Mouse (Mus musculus): ENCODE data around the gene Limch1. TPM values are rescaled to one million over a fixed set of nuclear protein-coding genes. Genes with fewer than 3 reads are reported as not detected.

The Limch1 gene
- polyA plus RNA-seq, 1 experiment from 2014 or later, result 38.2 TPM

DNA sequence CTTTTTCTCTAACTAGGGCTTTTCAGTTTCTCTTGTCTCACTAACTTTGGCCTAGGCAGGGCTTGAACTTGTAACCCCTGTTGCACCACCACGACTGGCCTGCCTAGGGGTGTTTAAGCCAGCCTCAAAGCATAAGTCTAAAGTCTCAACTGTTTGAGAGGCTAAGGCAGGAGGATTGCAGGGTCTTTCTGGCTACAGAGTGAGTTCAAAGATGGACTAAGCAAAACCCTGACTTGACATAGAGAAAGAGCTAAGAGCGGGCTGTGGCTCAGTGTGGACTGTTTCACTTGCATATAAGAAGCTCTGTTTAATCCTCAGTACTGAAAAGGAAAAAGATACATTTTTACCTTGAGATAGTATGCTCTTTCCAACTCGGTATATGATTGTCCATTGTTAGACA is 268.3 kb downstream of the Limch1 start:
- Histone ChIP-seq H3K4me2 (no peak overlapping the region), H3K4me1 (no peaks in the 10 kb centered on the region), H3K9me3 (no peaks in the 10 kb centered on the region), H3K9ac (no peak overlapping the region), H3K27me3 (no peaks in the 10 kb centered on the region), H3K27ac (no peak overlapping the region), H3K36me3 (replicated peaks) (peaks cover 7% of the 10 kb centered on the region), H3K4me3 (replicated peaks) (no peak overlapping the region)
- WGBS, result 75% methylated on average over 3 of the region's 3 CpGs
- ATAC-seq (ENCODE audit: low FRiP score), result no peak

DNA sequence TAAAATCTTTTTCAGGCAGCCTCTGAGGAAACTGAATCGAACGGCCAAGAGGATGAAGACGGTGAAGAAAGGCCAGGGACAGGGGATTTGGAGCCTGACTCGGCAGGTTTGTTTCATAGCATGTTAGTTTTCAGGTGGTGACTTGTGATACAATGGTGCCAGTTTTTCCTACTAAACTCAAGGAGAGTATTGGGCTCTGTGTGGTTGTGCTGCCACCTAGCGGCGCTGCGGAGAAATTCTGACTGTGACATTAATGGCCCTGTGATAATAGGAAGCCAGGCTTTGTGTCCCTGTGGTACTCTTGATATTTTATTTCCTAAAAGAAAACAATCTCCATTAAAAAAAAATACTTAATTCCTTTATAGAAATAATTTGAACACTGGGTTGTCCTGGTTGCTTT is 270.8 kb downstream of the Limch1 start:
- Histone ChIP-seq H3K4me1 (no peaks in the 10 kb centered on the region), H3K9me3 (no peaks in the 10 kb centered on the region), H3K4me3 (replicated peaks) (no peak overlapping the region), H3K4me2 (no peak overlapping the region), H3K9ac (no peak overlapping the region), H3K27me3 (no peaks in the 10 kb centered on the region), H3K27ac (no peak overlapping the region), H3K36me3 (replicated peaks) (no peaks in the 10 kb centered on the region; the same call in none of the 2 replicates)
- whole genome bisulfite sequencing, result 11% methylated on average over 7 of the region's 7 CpGs
- peak; percentile 74 for ATAC-seq (ENCODE audit: low FRiP score)

DNA sequence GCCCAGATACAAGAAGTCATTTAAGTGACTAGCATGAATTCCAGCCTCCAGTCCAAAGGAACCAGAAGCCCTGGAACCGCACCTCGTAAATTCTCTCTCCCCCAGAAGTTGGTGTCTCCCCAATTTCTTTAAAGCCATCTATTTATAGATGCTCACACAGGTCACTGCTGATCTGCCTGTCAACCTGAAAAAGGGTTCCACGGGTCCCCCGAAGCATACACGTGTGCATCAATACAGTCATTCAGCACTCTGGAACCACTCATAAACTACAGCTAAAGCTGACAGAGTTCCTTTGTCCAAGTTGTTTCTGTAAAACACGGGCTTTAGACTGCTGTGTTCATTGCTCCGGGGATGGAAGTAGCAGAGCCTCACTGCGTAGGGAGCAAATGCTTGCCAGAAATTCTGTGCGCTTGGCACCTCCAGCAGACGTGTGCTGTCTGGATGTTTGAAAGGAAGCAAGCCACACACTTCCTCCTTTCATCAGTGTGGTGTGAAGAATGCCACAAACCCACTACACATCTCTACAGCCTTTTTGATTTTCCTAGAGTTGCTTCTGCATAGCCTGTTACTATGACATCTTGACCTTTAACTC is 278.9 kb downstream of the Limch1 start:
- Histone ChIP-seq H3K4me1 (peaks cover 6% of the 10 kb centered on the region), H3K4me3 (replicated peaks) (no peak overlapping the region), H3K36me3 (replicated peaks) (peaks cover 22% of the 10 kb centered on the region; the same call in 1 of the 2 replicates), H3K9me3 (no peaks in the 10 kb centered on the region), H3K27ac (no peak overlapping the region), H3K4me2 (no peak overlapping the region), H3K27me3 (no peaks in the 10 kb centered on the region), H3K9ac (no peak overlapping the region)
- WGBS, result 83% methylated on average over 10 of the region's 10 CpGs
- no peak for ATAC-seq (ENCODE audit: low FRiP score)

DNA sequence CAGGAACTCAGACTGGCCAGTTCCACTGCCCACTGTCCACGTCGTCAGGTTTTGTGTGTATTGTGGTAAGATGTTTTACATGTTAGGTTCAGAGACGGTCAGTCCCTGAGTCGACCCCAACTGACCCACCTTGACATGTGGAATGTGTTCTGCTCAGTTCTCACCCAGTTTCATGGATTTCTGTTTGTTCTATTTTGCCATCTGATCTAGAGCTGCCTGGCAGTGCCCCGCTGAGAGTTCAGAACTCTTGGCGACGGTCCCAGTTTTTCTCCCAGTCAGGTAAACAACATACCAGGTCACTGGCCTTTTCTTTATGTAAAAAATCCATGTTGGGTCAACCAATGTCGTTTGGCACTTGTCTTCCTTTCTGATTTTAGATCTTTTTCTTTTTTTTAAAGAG is 279.5 kb downstream of the Limch1 start:
- H3K4me3 ChIP-seq (replicated peaks), result no peak overlapping the region
- H3K9me3 ChIP-seq, result no peaks in the 10 kb centered on the region
- no peak overlapping the region for H3K27ac ChIP-seq
- no peak overlapping the region for H3K4me2 ChIP-seq
- peaks cover 6% of the 10 kb centered on the region for H3K4me1 ChIP-seq
- no peak overlapping the region for H3K9ac ChIP-seq
- ATAC-seq (ENCODE audit: low FRiP score), result no peak
- 84% methylated on average over 8 of the region's 8 CpGs for WGBS
- peaks cover 27% of the 10 kb centered on the region for H3K36me3 ChIP-seq (replicated peaks)
- H3K27me3 ChIP-seq, result no peaks in the 10 kb centered on the region

DNA sequence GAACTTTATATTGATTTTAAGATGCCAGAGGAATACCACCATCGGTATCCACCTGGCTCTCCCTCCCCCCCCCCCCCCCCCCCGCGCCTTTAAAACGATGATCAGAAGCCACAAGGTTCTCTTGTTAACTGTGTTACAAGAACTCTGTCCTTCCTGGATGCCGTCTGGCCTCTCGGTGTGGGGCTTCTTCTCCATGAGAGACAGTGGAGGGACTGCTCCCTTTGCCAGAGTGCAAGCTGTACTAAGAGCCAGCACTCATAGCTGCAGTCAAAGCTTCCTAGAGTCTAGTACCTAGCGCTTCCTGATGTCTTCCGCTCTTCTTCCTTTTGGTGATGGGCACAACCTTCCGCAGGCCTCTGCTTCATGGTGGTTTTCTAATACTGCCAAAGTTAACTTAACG is 280.0 kb downstream of the Limch1 start:
- H3K4me3 ChIP-seq (replicated peaks), result no peak overlapping the region
- H3K4me1 ChIP-seq, result peaks cover 6% of the 10 kb centered on the region
- no peak for ATAC-seq (ENCODE audit: low FRiP score)
- H3K27me3 ChIP-seq, result no peaks in the 10 kb centered on the region
- 83% methylated on average over 10 of the region's 10 CpGs for WGBS
- H3K9ac ChIP-seq, result no peak overlapping the region
- H3K27ac ChIP-seq, result no peak overlapping the region
- no peak overlapping the region for H3K4me2 ChIP-seq
- peaks cover 27% of the 10 kb centered on the region for H3K36me3 ChIP-seq (replicated peaks)
- no peaks in the 10 kb centered on the region for H3K9me3 ChIP-seq

DNA sequence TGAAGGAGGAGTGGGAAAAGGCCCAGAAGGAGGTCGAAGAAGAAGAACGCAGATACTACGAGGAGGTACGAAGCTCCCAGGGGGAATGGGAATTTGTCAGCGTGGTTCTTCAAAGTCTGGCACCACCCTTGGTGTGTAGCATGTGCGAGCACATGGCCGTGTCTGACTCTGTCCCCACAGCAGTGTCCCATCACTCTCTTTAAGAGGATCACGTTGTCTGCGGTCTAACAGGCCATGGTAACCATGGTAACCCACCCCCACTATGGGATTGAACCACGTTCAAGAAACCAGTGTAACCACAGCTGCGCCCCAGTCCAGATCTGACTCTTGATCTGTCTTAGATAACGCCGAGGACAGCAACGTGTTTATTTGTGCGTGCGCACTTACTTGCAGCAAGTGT is 283.2 kb downstream of the Limch1 start:
- no peaks in the 10 kb centered on the region for H3K9me3 ChIP-seq
- no peak overlapping the region for H3K4me3 ChIP-seq (replicated peaks)
- 79% methylated on average over 16 of the region's 16 CpGs for WGBS
- no peak overlapping the region for H3K9ac ChIP-seq
- peaks cover 42% of the 10 kb centered on the region for H3K36me3 ChIP-seq (replicated peaks)
- no peaks in the 10 kb centered on the region for H3K27me3 ChIP-seq
- 0 out of 2 replicates have a peak overlapping the region, but pooled peaks have one; percentile 2 for H3K27ac ChIP-seq
- H3K4me2 ChIP-seq, result no peak overlapping the region
- H3K4me1 ChIP-seq, result peaks cover 6% of the 10 kb centered on the region
- ATAC-seq (ENCODE audit: low FRiP score), result 0 out of 2 replicates have a peak, but pooled peaks have one; percentile 46

DNA sequence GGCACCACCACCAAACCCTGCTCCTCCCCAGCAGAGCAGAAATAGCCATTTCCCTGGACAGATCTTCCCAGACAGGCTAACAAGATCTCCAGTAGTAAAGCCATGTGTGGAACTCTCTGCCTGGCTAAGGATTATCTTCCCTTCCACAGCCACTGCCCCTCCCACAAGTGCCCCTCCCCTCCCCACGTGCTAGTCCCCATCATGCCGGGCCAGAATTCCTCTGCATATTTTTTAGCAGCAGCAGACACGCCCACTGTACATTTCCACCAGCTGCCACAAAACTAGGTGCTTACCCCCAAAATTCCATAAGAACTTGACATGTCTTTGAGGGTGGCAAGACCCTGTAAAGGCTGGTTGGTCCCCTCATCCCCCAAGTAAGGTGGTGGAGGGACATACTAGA is 284.3 kb downstream of the Limch1 start:
- no peaks in the 10 kb centered on the region for H3K9me3 ChIP-seq
- H3K4me1 ChIP-seq, result peaks cover 6% of the 10 kb centered on the region
- no peak overlapping the region for H3K4me3 ChIP-seq (replicated peaks)
- no peak for ATAC-seq (ENCODE audit: low FRiP score)
- no peak overlapping the region for H3K9ac ChIP-seq
- no peaks in the 10 kb centered on the region for H3K27me3 ChIP-seq
- H3K4me2 ChIP-seq, result no peak overlapping the region
- peaks cover 49% of the 10 kb centered on the region for H3K36me3 ChIP-seq (replicated peaks)
- WGBS, result 72% methylated on average over 3 of the region's 3 CpGs
- H3K27ac ChIP-seq, result no peak overlapping the region

DNA sequence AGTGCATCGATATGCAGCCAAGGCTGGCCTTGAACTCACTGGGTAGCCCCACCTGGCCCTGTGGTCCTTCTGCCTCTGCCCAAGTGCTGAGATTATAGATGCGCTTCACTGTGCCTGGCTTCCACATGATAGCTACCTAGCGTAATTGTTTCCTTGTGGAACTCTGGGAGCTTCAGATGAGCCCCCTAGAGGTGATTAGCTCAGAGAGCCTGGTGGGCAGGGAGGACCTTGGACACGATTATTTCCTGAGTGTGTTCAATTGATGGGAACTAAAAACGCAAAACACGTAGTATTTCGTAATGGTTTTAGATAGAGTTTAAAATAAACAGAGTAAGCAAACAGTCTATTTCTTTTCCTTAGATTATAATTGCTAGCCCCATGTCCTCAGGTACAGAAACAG is 287.0 kb downstream of the Limch1 start:
- Histone ChIP-seq H3K4me2 (no peak overlapping the region), H3K36me3 (replicated peaks) (peaks cover 56% of the 10 kb centered on the region), H3K4me1 (peaks cover 6% of the 10 kb centered on the region), H3K4me3 (replicated peaks) (no peak overlapping the region), H3K27ac (no peak overlapping the region), H3K9ac (no peak overlapping the region), H3K27me3 (no peaks in the 10 kb centered on the region), H3K9me3 (no peaks in the 10 kb centered on the region)
- ATAC-seq (ENCODE audit: low FRiP score), result no peak
- 83% methylated on average over 7 of the region's 7 CpGs for WGBS

DNA sequence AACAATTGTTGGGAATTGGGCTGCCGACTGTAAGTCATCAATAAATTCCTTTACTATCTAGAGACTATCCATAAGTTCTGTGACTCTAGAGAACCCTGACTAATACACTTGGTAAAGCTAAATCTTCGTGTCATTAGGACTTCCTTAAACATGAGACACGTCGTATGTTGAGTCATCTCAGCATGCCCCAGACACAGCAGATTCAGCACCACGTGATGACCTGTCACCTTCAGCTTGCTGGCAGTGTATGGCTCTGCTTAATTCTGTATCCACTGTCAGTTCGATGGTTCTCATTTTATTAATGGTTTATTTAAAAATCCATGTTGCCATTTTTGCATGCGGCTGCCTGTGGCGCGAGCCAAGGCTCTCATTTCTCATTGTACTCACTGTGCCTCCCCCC is 298.3 kb downstream of the Limch1 start:
- no peak overlapping the region for H3K27ac ChIP-seq
- no peak overlapping the region for H3K9ac ChIP-seq
- H3K9me3 ChIP-seq, result no peaks in the 10 kb centered on the region
- no peak for ATAC-seq (ENCODE audit: low FRiP score)
- WGBS, result 90% methylated on average over 9 of the region's 9 CpGs
- H3K4me1 ChIP-seq, result no peaks in the 10 kb centered on the region
- H3K27me3 ChIP-seq, result no peaks in the 10 kb centered on the region; the same call in 1 of the 2 replicates
- no peak overlapping the region for H3K4me2 ChIP-seq
- no peak overlapping the region for H3K4me3 ChIP-seq (replicated peaks)
- no peaks in the 10 kb centered on the region; the same call in 1 of the 2 replicates for H3K36me3 ChIP-seq (replicated peaks)

DNA sequence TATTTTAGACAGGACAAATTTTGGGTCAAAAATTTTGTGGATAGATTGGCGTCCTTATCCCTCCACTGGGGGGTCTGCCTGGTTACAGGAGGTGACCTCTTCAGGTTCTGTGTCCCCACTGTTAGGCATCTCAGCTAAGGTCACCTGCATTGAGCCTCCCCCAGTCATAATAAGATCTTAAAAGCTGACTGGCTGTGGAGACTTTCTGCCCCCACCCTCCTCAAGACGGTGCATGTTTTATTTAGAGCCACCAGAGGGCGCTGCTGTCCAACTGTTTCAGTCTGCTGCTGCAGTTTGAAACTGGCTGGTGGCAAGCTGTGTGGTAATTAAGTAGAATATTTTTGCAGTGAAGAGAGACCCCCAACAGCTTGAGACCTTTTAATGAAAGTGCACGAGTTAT is 302.4 kb downstream of the Limch1 start:
- H3K36me3 ChIP-seq (replicated peaks), result no peaks in the 10 kb centered on the region; the same call in 1 of the 2 replicates
- peak; percentile 68 for ATAC-seq (ENCODE audit: low FRiP score)
- H3K27me3 ChIP-seq, result peaks cover 3% of the 10 kb centered on the region; the same call in 1 of the 2 replicates
- H3K9ac ChIP-seq, result no peak overlapping the region
- H3K27ac ChIP-seq, result no peak overlapping the region
- 16% methylated on average over 4 of the region's 4 CpGs for WGBS
- H3K4me3 ChIP-seq (replicated peaks), result no peak overlapping the region
- no peak overlapping the region for H3K4me2 ChIP-seq
- no peaks in the 10 kb centered on the region for H3K9me3 ChIP-seq
- no peaks in the 10 kb centered on the region for H3K4me1 ChIP-seq

DNA sequence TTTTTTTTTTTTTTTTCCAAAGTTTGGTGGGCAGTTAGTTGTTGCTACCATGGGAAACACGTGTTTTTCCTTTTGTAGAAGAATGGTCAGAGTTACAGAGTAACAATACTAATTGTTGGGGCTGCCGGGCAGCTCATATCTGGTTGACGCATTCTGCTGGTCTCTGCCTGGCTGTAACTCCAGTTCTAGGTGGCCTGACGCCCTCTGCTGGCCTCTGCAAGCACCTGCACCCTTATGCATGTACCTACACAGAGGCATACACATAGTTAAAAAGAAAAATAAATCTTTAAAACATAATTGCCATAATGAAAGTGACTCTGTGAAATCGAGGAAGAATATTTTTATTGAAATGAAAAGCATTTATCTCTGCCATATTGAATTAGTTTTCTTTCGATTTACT is 312.2 kb downstream of the Limch1 start:
- no peaks in the 10 kb centered on the region for H3K9me3 ChIP-seq
- no peak overlapping the region for H3K9ac ChIP-seq
- 0 out of 2 replicates have a peak, but pooled peaks cover 5% of the 10 kb centered on the region for H3K4me1 ChIP-seq
- ATAC-seq (ENCODE audit: low FRiP score), result no peak
- H3K27me3 ChIP-seq, result no peaks in the 10 kb centered on the region
- H3K4me2 ChIP-seq, result no peak overlapping the region
- no peak overlapping the region for H3K4me3 ChIP-seq (replicated peaks)
- no peaks in the 10 kb centered on the region for H3K36me3 ChIP-seq (replicated peaks)
- 87% methylated on average over 6 of the region's 6 CpGs for WGBS
- H3K27ac ChIP-seq, result no peak overlapping the region

DNA sequence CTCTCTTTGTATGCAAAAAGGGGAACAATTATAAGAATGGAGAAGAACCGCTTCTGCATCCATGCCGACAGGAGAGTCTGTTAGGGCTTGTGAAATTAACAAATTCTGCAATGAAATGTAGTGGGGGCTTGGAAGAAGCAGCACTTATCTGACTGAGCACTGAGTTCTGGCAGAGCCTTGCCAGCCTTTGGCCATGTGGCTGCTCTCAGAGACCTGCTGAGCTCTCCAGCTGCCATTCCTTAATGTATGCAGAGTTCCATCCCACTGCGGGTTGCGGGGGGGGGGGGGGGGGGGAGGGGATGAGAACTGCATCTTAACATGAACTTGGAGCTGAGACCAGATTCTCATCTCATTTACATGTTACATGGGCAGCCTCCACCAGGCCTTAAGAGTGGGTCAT is 314.9 kb downstream of the Limch1 start:
- H3K27ac ChIP-seq, result no peak overlapping the region
- no peak overlapping the region for H3K4me2 ChIP-seq
- WGBS, result 69% methylated on average over 2 of the region's 4 CpGs
- H3K27me3 ChIP-seq, result no peaks in the 10 kb centered on the region
- H3K36me3 ChIP-seq (replicated peaks), result no peaks in the 10 kb centered on the region
- no peak overlapping the region for H3K4me3 ChIP-seq (replicated peaks)
- H3K9me3 ChIP-seq, result no peaks in the 10 kb centered on the region
- no peak for ATAC-seq (ENCODE audit: low FRiP score)
- no peak overlapping the region for H3K9ac ChIP-seq
- H3K4me1 ChIP-seq, result 0 out of 2 replicates have a peak, but pooled peaks cover 5% of the 10 kb centered on the region

DNA sequence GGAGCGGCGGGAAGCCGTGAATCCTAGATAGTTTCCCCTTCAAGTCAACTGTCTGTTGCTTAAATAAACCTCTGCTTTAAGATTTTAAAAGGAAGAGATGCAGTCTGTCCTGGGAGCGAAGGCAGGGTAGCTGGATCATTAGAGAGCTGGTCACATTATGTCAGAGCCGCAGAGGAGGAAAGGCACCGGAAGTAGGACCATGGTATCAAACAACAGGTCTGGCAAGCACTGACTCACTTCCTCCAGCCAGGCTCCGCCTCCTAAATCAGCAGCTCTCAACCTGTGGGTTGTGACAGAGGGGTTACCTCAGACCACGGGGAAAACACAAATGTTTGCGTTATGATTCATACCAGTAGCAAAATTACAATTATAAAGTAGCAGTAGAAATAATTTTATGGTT is 318.0 kb downstream of the Limch1 start:
- Histone ChIP-seq H3K4me1 (0 out of 2 replicates have a peak, but pooled peaks cover 5% of the 10 kb centered on the region), H3K4me2 (no peak overlapping the region), H3K27ac (no peak overlapping the region), H3K36me3 (replicated peaks) (no peaks in the 10 kb centered on the region), H3K9me3 (no peaks in the 10 kb centered on the region), H3K27me3 (no peaks in the 10 kb centered on the region), H3K9ac (no peak overlapping the region), H3K4me3 (replicated peaks) (no peak overlapping the region)
- 91% methylated on average over 9 of the region's 9 CpGs for WGBS
- no peak for ATAC-seq (ENCODE audit: low FRiP score)
